Mouse (Mus musculus) liver, embryonic 14 days (tissue): ENCODE measurements around the gene Gm7942. TPM values are rescaled to one million over a fixed set of nuclear protein-coding genes. Genes with fewer than 3 reads are reported as not detected.

ENCODE experiments used
- polyA plus RNA-seq: library from polyadenylated mRNA; depleted of rRNA; stranded (reverse); fragments of >200 nt; gene quantifications from 2 replicates; pipeline ENCODE4 v1.2.3, GENCODE M21; 2012; rRNA removed

Gm7942 gene
- not detected in 2 replicates for polyA plus RNA-seq

DNA sequence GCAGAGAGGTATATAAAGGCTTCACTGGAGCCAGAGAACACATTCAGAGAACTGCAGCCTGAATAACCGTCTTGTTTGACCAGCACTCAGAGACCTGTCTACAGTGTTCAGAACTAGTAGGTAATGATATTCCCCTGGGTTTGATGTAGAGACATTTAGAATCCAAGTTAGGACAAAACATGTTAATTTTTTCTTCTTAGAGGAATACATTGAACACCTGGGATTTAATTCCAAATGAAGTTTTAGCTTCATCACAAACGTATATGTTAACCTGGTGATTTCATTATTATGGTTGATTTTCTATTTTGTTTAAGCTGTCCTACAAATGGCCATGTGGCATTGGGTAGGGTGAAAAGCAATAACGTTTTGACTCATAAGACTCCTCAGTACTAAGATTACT, at the start of gene Gm7942:
Gm7942 (plus strand) TSS at position 301 of the 400 bp plus-strand sequence.

Other genes starting within 250 kb of the Gm7942 start
- not detected in 2 replicates for gene Gm3183, start 241.5 kb upstream of the Gm7942 start, polyA plus RNA-seq
- gene Gm6367, start 118.3 kb upstream of the Gm7942 start, polyA plus RNA-seq: not detected in 2 replicates
- gene Gm16513, start 75.7 kb downstream of the Gm7942 start, polyA plus RNA-seq: not detected in 2 replicates
- not detected in 2 replicates for gene Gm10424, start 165.8 kb downstream of the Gm7942 start, polyA plus RNA-seq
- gene Gm3259, start 199.0 kb downstream of the Gm7942 start, polyA plus RNA-seq: not detected in 2 replicates